Mouse (Mus musculus) embryonic facial prominence, embryonic 13.5 days (tissue): ENCODE measurements around the gene Gclm. TPM values are rescaled to one million over a fixed set of nuclear protein-coding genes. Genes with fewer than 3 reads are reported as not detected.
"Not testable (repeated sequence)": the region's sequence is repeated elsewhere in the genome, so short reads cannot be mapped to it uniquely, and the experiment has no call there.

Experiments
- ATAC-seq: fragments of 200-750 bp; cut with Nextera tagmentation; 2 replicates; pipeline ENCODE4 v1.8.0; 2017; ENCODE audit warnings: low read depth; ENCODE audit not compliant: insufficient number of reproducible peaks, insufficient read depth, low FRiP score, low TSS enrichment
- H3K27ac ChIP-seq: fragments of 300-500 bp; sonication (generic); 2 replicates; pipeline ENCODE4 v1.5.1; 2015; ENCODE audit warnings: moderate library complexity, mild to moderate bottlenecking, inconsistent platforms
- H3K27me3 ChIP-seq: fragments of 300-500 bp; sonication (generic); 2 replicates; pipeline ENCODE4 v1.6.1; 2015; ENCODE audit warnings: mild to moderate bottlenecking, inconsistent platforms
- H3K36me3 ChIP-seq: fragments of 300-500 bp; sonication (generic); 2 replicates; pipeline ENCODE4 v1.6.1; 2015; ENCODE audit warnings: mild to moderate bottlenecking, inconsistent platforms
- H3K4me1 ChIP-seq: fragments of 300-500 bp; sonication (generic); 2 replicates; pipeline ENCODE4 v1.6.1; 2015; ENCODE audit warnings: inconsistent platforms
- H3K4me2 ChIP-seq: fragments of 300-500 bp; sonication (generic); 2 replicates; pipeline ENCODE4 v1.6.1; 2015; ENCODE audit warnings: moderate library complexity, mild to moderate bottlenecking, inconsistent platforms
- H3K4me3 ChIP-seq: fragments of 300-500 bp; sonication (generic); 2 replicates; pipeline ENCODE4 v1.5.1; 2015; ENCODE audit warnings: mild to moderate bottlenecking, inconsistent platforms
- H3K9ac ChIP-seq: fragments of 300-500 bp; sonication (generic); 2 replicates; pipeline ENCODE4 v1.6.1; 2015; ENCODE audit warnings: mild to moderate bottlenecking, inconsistent platforms
- H3K9me3 ChIP-seq: fragments of 300-500 bp; sonication (generic); 2 replicates; pipeline ENCODE4 v1.6.1; 2016; ENCODE audit warnings: inconsistent platforms
- WGBS: fragments of 180-500 bp; shearing (Covaris S2); methylation state at CpG from one replicate; pipeline ENCODE4 v1.1.7; 2015; ENCODE audit warnings: mixed read lengths; 5-methylcytosine and 5-hydroxymethylcytosine counted together
- polyA plus RNA-seq: library from polyadenylated mRNA; unstranded; fragments of >200 nt; fragmentation: Nextera tagmentation; extraction: Ambion mirVana; gene quantifications from 2 replicates; pipeline ENCODE4 v1.2.1, GENCODE M21; 2015

Gene Gclm
- polyA plus RNA-seq, 1 experiment from 2014 or later: 59.7 TPM

- no peaks in the 10 kb centered on the region for H3K27me3 ChIP-seq
- peak overlapping the region; percentile 64 for H3K9ac ChIP-seq
- no peaks in the 10 kb centered on the region for H3K36me3 ChIP-seq
- H3K9me3 ChIP-seq: no peaks in the 10 kb centered on the region
- ATAC-seq: no peak
- peaks cover 21% of the 10 kb centered on the region for H3K4me1 ChIP-seq
- peak overlapping the region; percentile 84 for H3K4me3 ChIP-seq
- 50% methylated on average over 6 of the region's 6 CpGs for WGBS
- no peak overlapping the region for H3K27ac ChIP-seq
- H3K4me2 ChIP-seq: peak overlapping the region; percentile 84
Measured at GRCm38 (mm10) chr3:122244759-122245158, 598 bp upstream of the Gclm start.

- H3K4me2 ChIP-seq: peak overlapping the region; percentile 84
- H3K4me3 ChIP-seq: peak overlapping the region; percentile 84
- H3K9me3 ChIP-seq: no peaks in the 10 kb centered on the region
- H3K27me3 ChIP-seq: no peaks in the 10 kb centered on the region
- peak; percentile 10; the same call in 1 of the 2 replicates for ATAC-seq
- peak overlapping the region; percentile 80 for H3K27ac ChIP-seq
- under 1% methylated on average over 44 of the region's 50 CpGs for WGBS
- no peaks in the 10 kb centered on the region for H3K36me3 ChIP-seq
- peaks cover 21% of the 10 kb centered on the region for H3K4me1 ChIP-seq
- peak overlapping the region; percentile 82 for H3K9ac ChIP-seq
Measured at GRCm38 (mm10) chr3:122245878-122246332, 548 bp downstream of the Gclm start.

GRCm38 (mm10) chr3:122246406-122246805 lies 1.0 kb downstream of the Gclm start:
- 26% methylated on average over 6 of the region's 6 CpGs for WGBS
- no peak for ATAC-seq
- H3K9ac ChIP-seq: peak overlapping the region; percentile 82

GRCm38 (mm10) chr3:122246986-122247767 lies 1.8 kb downstream of the Gclm start:
- Histone ChIP-seq H3K9ac (no peak overlapping the region), H3K27ac (no peak overlapping the region), H3K4me1 (peaks cover 21% of the 10 kb centered on the region), H3K9me3 (no peaks in the 10 kb centered on the region), H3K4me3 (peak overlapping the region; percentile 84; the same call in 1 of the 2 replicates), H3K36me3 (no peaks in the 10 kb centered on the region), H3K4me2 (peak overlapping the region; percentile 84), H3K27me3 (no peaks in the 10 kb centered on the region)
- WGBS: 69% methylated on average over 12 of the region's 12 CpGs
- no peak for ATAC-seq

More at GRCm38 (mm10) chr3:122246406-122246805, 1.0 kb downstream of the Gclm start:
- H3K36me3 ChIP-seq: no peaks in the 10 kb centered on the region
- no peak overlapping the region for H3K27ac ChIP-seq
- H3K4me1 ChIP-seq: peaks cover 21% of the 10 kb centered on the region
- H3K4me2 ChIP-seq: peak overlapping the region; percentile 84
- no peaks in the 10 kb centered on the region for H3K9me3 ChIP-seq
- peak overlapping the region; percentile 84 for H3K4me3 ChIP-seq
- H3K27me3 ChIP-seq: no peaks in the 10 kb centered on the region

- Histone ChIP-seq H3K36me3 (no peaks in the 10 kb centered on the region), H3K9me3 (no peaks in the 10 kb centered on the region), H3K4me3 (0 out of 2 replicates have a peak overlapping the region, but pooled peaks have one; percentile 0), H3K9ac (no peak overlapping the region), H3K4me2 (no peak overlapping the region), H3K27ac (no peak overlapping the region), H3K4me1 (peaks cover 21% of the 10 kb centered on the region), H3K27me3 (no peaks in the 10 kb centered on the region)
- no peak for ATAC-seq
- WGBS: 98% methylated on average over 2 of the region's 2 CpGs
Measured at GRCm38 (mm10) chr3:122247768-122248100, 2.4 kb downstream of the Gclm start.

GRCm38 (mm10) chr3:122252466-122253253 lies 7.3 kb downstream of the Gclm start:
- no peak overlapping the region for H3K4me2 ChIP-seq
- H3K27me3 ChIP-seq: no peaks in the 10 kb centered on the region
- no peak overlapping the region for H3K27ac ChIP-seq
- no peak overlapping the region for H3K9ac ChIP-seq
- 24% methylated on average over 3 of the region's 3 CpGs for WGBS
- H3K36me3 ChIP-seq: no peaks in the 10 kb centered on the region
- no peak for ATAC-seq
- H3K4me3 ChIP-seq: no peak overlapping the region
- no peaks in the 10 kb centered on the region for H3K4me1 ChIP-seq
- H3K9me3 ChIP-seq: no peaks in the 10 kb centered on the region

- not testable (repeated sequence) for H3K4me3 ChIP-seq, ATAC-seq, H3K4me1 ChIP-seq, H3K27ac ChIP-seq, H3K9ac ChIP-seq, H3K36me3 ChIP-seq, H3K9me3 ChIP-seq, H3K4me2 ChIP-seq, H3K27me3 ChIP-seq
- 88% methylated on average over 7 of the region's 7 CpGs for WGBS
Measured at GRCm38 (mm10) chr3:122254050-122254449, 8.7 kb downstream of the Gclm start.

- H3K27ac ChIP-seq: no peak overlapping the region
- ATAC-seq: no peak
- H3K9me3 ChIP-seq: no peaks in the 10 kb centered on the region
- H3K4me1 ChIP-seq: peaks cover 1% of the 10 kb centered on the region
- peaks cover 8% of the 10 kb centered on the region; the same call in 1 of the 2 replicates for H3K36me3 ChIP-seq
- H3K27me3 ChIP-seq: no peaks in the 10 kb centered on the region
- H3K9ac ChIP-seq: no peak overlapping the region
- no peak overlapping the region for H3K4me3 ChIP-seq
- WGBS: 73% methylated on average over 5 of the region's 5 CpGs
- no peak overlapping the region for H3K4me2 ChIP-seq
Measured at GRCm38 (mm10) chr3:122269986-122270385, 24.6 kb downstream of the Gclm start.

- H3K4me1 ChIP-seq: peaks cover 26% of the 10 kb centered on the region
- H3K4me3 ChIP-seq, H3K27ac ChIP-seq, H3K9me3 ChIP-seq, H3K9ac ChIP-seq, H3K27me3 ChIP-seq, H3K4me2 ChIP-seq, ATAC-seq: not testable (repeated sequence)
- WGBS: 61% methylated on average over 1 of the region's 1 CpGs
- peaks cover 19% of the 10 kb centered on the region for H3K36me3 ChIP-seq
Measured at GRCm38 (mm10) chr3:122272565-122272964, 27.2 kb downstream of the Gclm start.

GRCm38 (mm10) chr3:122273407-122274240 lies 28.3 kb downstream of the Gclm start:
- 9% methylated on average over 19 of the region's 20 CpGs for WGBS
- H3K9me3 ChIP-seq: no peaks in the 10 kb centered on the region
- no peak; the same call in 1 of the 2 replicates for ATAC-seq
- peaks cover 34% of the 10 kb centered on the region for H3K4me1 ChIP-seq
- peak overlapping the region; percentile 92 for H3K4me3 ChIP-seq
- no peaks in the 10 kb centered on the region for H3K27me3 ChIP-seq
- peak overlapping the region; percentile 76 for H3K4me2 ChIP-seq
- peak overlapping the region; percentile 94; the same call in 1 of the 2 replicates for H3K9ac ChIP-seq
- peaks cover 30% of the 10 kb centered on the region for H3K36me3 ChIP-seq
- peak overlapping the region; percentile 76; the same call in 1 of the 2 replicates for H3K27ac ChIP-seq
